Mouse (Mus musculus): ENCODE results near the gene Dnaja3. TPM values are rescaled to one million over a fixed set of nuclear protein-coding genes. Genes with fewer than 3 reads are reported as not detected.
"Not testable (repeated sequence)": the region's sequence is repeated elsewhere in the genome, so short reads cannot be mapped to it uniquely, and the experiment has no call there.

The Dnaja3 gene
- polyA plus RNA-seq, 1 experiment from 2014 or later, result 68.8 TPM

GRCm38 (mm10) chr16:4680922-4681455 is 41.2 kb downstream of the Dnaja3 start:
- not testable (repeated sequence) for H3K27me3 ChIP-seq (ENCODE audit: control insufficient read depth, insufficient read depth, low read length); H3K4me3 ChIP-seq (ENCODE audit: low read length); ATAC-seq (ENCODE audit: low FRiP score, low TSS enrichment); H3K9me3 ChIP-seq (ENCODE audit: control insufficient read depth, low read length); H3K9ac ChIP-seq (ENCODE audit: low read depth, low read length); H3K36me3 ChIP-seq (ENCODE audit: control insufficient read depth, insufficient read depth, low read length); H3K4me2 ChIP-seq (replicated peaks; ENCODE audit: low read depth, low read length); H3K27ac ChIP-seq (ENCODE audit: low read depth, low read length)
- H3K4me1 ChIP-seq (ENCODE audit: control insufficient read depth, insufficient read depth, low read length), result peaks cover 16% of the 10 kb centered on the region
- 90% methylated on average over 3 of the region's 3 CpGs for WGBS

GRCm38 (mm10) chr16:4682628-4683179 is 42.9 kb downstream of the Dnaja3 start:
- 80% methylated on average over 4 of the region's 4 CpGs for WGBS
- Histone ChIP-seq H3K4me1 (ENCODE audit: control insufficient read depth, insufficient read depth, low read length) (peaks cover 16% of the 10 kb centered on the region), H3K27ac (ENCODE audit: low read depth, low read length) (no peak overlapping the region), H3K4me3 (ENCODE audit: low read length) (no peak overlapping the region; the same call in 1 of the 2 replicates), H3K9me3 (ENCODE audit: control insufficient read depth, low read length) (no peaks in the 10 kb centered on the region), H3K27me3 (ENCODE audit: control insufficient read depth, insufficient read depth, low read length) (no peaks in the 10 kb centered on the region), H3K36me3 (ENCODE audit: control insufficient read depth, insufficient read depth, low read length) (peaks cover 7% of the 10 kb centered on the region), H3K4me2 (replicated peaks; ENCODE audit: low read depth, low read length) (no peak overlapping the region; the same call in 1 of the 2 replicates), H3K9ac (ENCODE audit: low read depth, low read length) (peak overlapping the region; percentile 90; the same call in 1 of the 2 replicates)
- ATAC-seq (ENCODE audit: low FRiP score, low TSS enrichment), result no peak

GRCm38 (mm10) chr16:4683193-4683580 is 43.4 kb downstream of the Dnaja3 start:
- H3K27me3 ChIP-seq (ENCODE audit: control insufficient read depth, insufficient read depth, low read length), result no peaks in the 10 kb centered on the region
- H3K36me3 ChIP-seq (ENCODE audit: control insufficient read depth, insufficient read depth, low read length), result peaks cover 10% of the 10 kb centered on the region
- H3K9ac ChIP-seq (ENCODE audit: low read depth, low read length), result peak overlapping the region; percentile 90
- peaks cover 16% of the 10 kb centered on the region for H3K4me1 ChIP-seq (ENCODE audit: control insufficient read depth, insufficient read depth, low read length)
- no peaks in the 10 kb centered on the region for H3K9me3 ChIP-seq (ENCODE audit: control insufficient read depth, low read length)
- ATAC-seq (ENCODE audit: low FRiP score, low TSS enrichment), result no peak
- H3K4me3 ChIP-seq (ENCODE audit: low read length), result peak overlapping the region; percentile 93
- peak overlapping the region; percentile 94 for H3K4me2 ChIP-seq (replicated peaks; ENCODE audit: low read depth, low read length)
- H3K27ac ChIP-seq (ENCODE audit: low read depth, low read length), result peak overlapping the region; percentile 24; the same call in 1 of the 2 replicates
- WGBS, result 31% methylated on average over 9 of the region's 9 CpGs

GRCm38 (mm10) chr16:4683581-4684456 is 44.0 kb downstream of the Dnaja3 start:
- H3K4me3 ChIP-seq (ENCODE audit: low read length), result peak overlapping the region; percentile 93
- under 1% methylated on average over 54 of the region's 54 CpGs for WGBS
- no peaks in the 10 kb centered on the region for H3K27me3 ChIP-seq (ENCODE audit: control insufficient read depth, insufficient read depth, low read length)
- peak overlapping the region; percentile 94 for H3K4me2 ChIP-seq (replicated peaks; ENCODE audit: low read depth, low read length)
- H3K27ac ChIP-seq (ENCODE audit: low read depth, low read length), result peak overlapping the region; percentile 73; the same call in 1 of the 2 replicates
- peak; percentile 86 for ATAC-seq (ENCODE audit: low FRiP score, low TSS enrichment)
- peak overlapping the region; percentile 90 for H3K9ac ChIP-seq (ENCODE audit: low read depth, low read length)
- no peaks in the 10 kb centered on the region for H3K9me3 ChIP-seq (ENCODE audit: control insufficient read depth, low read length)
- peaks cover 13% of the 10 kb centered on the region for H3K36me3 ChIP-seq (ENCODE audit: control insufficient read depth, insufficient read depth, low read length)
- H3K4me1 ChIP-seq (ENCODE audit: control insufficient read depth, insufficient read depth, low read length), result peaks cover 13% of the 10 kb centered on the region

- Histone ChIP-seq H3K4me1 (ENCODE audit: control insufficient read depth, insufficient read depth, low read length) (peaks cover 10% of the 10 kb centered on the region), H3K4me2 (replicated peaks; ENCODE audit: low read depth, low read length) (peak overlapping the region; percentile 94), H3K36me3 (ENCODE audit: control insufficient read depth, insufficient read depth, low read length) (peaks cover 19% of the 10 kb centered on the region), H3K9ac (ENCODE audit: low read depth, low read length) (peak overlapping the region; percentile 90), H3K27ac (ENCODE audit: low read depth, low read length) (no peak overlapping the region), H3K9me3 (ENCODE audit: control insufficient read depth, low read length) (no peaks in the 10 kb centered on the region), H3K27me3 (ENCODE audit: control insufficient read depth, insufficient read depth, low read length) (no peaks in the 10 kb centered on the region), H3K4me3 (ENCODE audit: low read length) (peak overlapping the region; percentile 93)
- no peak; the same call in 1 of the 2 replicates for ATAC-seq (ENCODE audit: low FRiP score, low TSS enrichment)
- WGBS, result 0% methylated on average over 9 of the region's 9 CpGs
These were observed 44.6 kb downstream of the Dnaja3 start for GRCm38 (mm10) chr16:4684457-4684791.

GRCm38 (mm10) chr16:4689371-4689770 is 49.6 kb downstream of the Dnaja3 start:
- not testable (repeated sequence) for H3K27me3 ChIP-seq (ENCODE audit: control insufficient read depth, insufficient read depth, low read length); H3K4me2 ChIP-seq (replicated peaks; ENCODE audit: low read depth, low read length); H3K27ac ChIP-seq (ENCODE audit: low read depth, low read length); H3K4me3 ChIP-seq (ENCODE audit: low read length); H3K9ac ChIP-seq (ENCODE audit: low read depth, low read length); H3K9me3 ChIP-seq (ENCODE audit: control insufficient read depth, low read length); ATAC-seq (ENCODE audit: low FRiP score, low TSS enrichment)
- 97% methylated on average over 4 of the region's 4 CpGs for WGBS
- Histone ChIP-seq H3K36me3 (ENCODE audit: control insufficient read depth, insufficient read depth, low read length) (peaks cover 63% of the 10 kb centered on the region), H3K4me1 (ENCODE audit: control insufficient read depth, insufficient read depth, low read length) (peaks cover 10% of the 10 kb centered on the region)

GRCm38 (mm10) chr16:4701211-4701610 is 61.4 kb downstream of the Dnaja3 start:
- Histone ChIP-seq H3K4me2 (replicated peaks; ENCODE audit: low read depth, low read length) (no peak overlapping the region), H3K9me3 (ENCODE audit: control insufficient read depth, low read length) (no peaks in the 10 kb centered on the region), H3K27me3 (ENCODE audit: control insufficient read depth, insufficient read depth, low read length) (no peaks in the 10 kb centered on the region), H3K27ac (ENCODE audit: low read depth, low read length) (no peak overlapping the region), H3K4me3 (ENCODE audit: low read length) (no peak overlapping the region), H3K4me1 (ENCODE audit: control insufficient read depth, insufficient read depth, low read length) (no peaks in the 10 kb centered on the region), H3K9ac (ENCODE audit: low read depth, low read length) (no peak overlapping the region), H3K36me3 (ENCODE audit: control insufficient read depth, insufficient read depth, low read length) (peaks cover 91% of the 10 kb centered on the region)
- no peak for ATAC-seq (ENCODE audit: low FRiP score, low TSS enrichment)
- WGBS, result 97% methylated on average over 3 of the region's 3 CpGs

GRCm38 (mm10) chr16:4702646-4703045 is 62.9 kb downstream of the Dnaja3 start:
- Histone ChIP-seq H3K4me1 (ENCODE audit: control insufficient read depth, insufficient read depth, low read length) (no peaks in the 10 kb centered on the region), H3K27ac (ENCODE audit: low read depth, low read length) (no peak overlapping the region), H3K36me3 (ENCODE audit: control insufficient read depth, insufficient read depth, low read length) (peaks cover 94% of the 10 kb centered on the region), H3K4me2 (replicated peaks; ENCODE audit: low read depth, low read length) (no peak overlapping the region), H3K4me3 (ENCODE audit: low read length) (no peak overlapping the region), H3K9ac (ENCODE audit: low read depth, low read length) (no peak overlapping the region), H3K27me3 (ENCODE audit: control insufficient read depth, insufficient read depth, low read length) (no peaks in the 10 kb centered on the region), H3K9me3 (ENCODE audit: control insufficient read depth, low read length) (no peaks in the 10 kb centered on the region)
- WGBS, result 33% methylated on average over 1 of the region's 1 CpGs
- no peak for ATAC-seq (ENCODE audit: low FRiP score, low TSS enrichment)

GRCm38 (mm10) chr16:4705541-4705940 is 65.8 kb downstream of the Dnaja3 start:
- ATAC-seq (ENCODE audit: low FRiP score, low TSS enrichment), result no peak
- H3K27me3 ChIP-seq (ENCODE audit: control insufficient read depth, insufficient read depth, low read length), result no peaks in the 10 kb centered on the region
- WGBS, result 61% methylated on average over 4 of the region's 4 CpGs
- peaks cover 90% of the 10 kb centered on the region for H3K36me3 ChIP-seq (ENCODE audit: control insufficient read depth, insufficient read depth, low read length)
- no peak overlapping the region for H3K27ac ChIP-seq (ENCODE audit: low read depth, low read length)
- no peaks in the 10 kb centered on the region for H3K9me3 ChIP-seq (ENCODE audit: control insufficient read depth, low read length)
- H3K4me2 ChIP-seq (replicated peaks; ENCODE audit: low read depth, low read length), result no peak overlapping the region
- no peak overlapping the region for H3K4me3 ChIP-seq (ENCODE audit: low read length)
- no peak overlapping the region for H3K9ac ChIP-seq (ENCODE audit: low read depth, low read length)
- H3K4me1 ChIP-seq (ENCODE audit: control insufficient read depth, insufficient read depth, low read length), result no peaks in the 10 kb centered on the region

All from kidney, embryonic 14.5 days (tissue).